Mouse (Mus musculus): ENCODE data around the gene Henmt1. TPM values are rescaled to one million over a fixed set of nuclear protein-coding genes. Genes with fewer than 3 reads are reported as not detected.

Henmt1 gene
- polyA plus RNA-seq, 1 experiment from 2014 or later = 2.9 TPM

DNA sequence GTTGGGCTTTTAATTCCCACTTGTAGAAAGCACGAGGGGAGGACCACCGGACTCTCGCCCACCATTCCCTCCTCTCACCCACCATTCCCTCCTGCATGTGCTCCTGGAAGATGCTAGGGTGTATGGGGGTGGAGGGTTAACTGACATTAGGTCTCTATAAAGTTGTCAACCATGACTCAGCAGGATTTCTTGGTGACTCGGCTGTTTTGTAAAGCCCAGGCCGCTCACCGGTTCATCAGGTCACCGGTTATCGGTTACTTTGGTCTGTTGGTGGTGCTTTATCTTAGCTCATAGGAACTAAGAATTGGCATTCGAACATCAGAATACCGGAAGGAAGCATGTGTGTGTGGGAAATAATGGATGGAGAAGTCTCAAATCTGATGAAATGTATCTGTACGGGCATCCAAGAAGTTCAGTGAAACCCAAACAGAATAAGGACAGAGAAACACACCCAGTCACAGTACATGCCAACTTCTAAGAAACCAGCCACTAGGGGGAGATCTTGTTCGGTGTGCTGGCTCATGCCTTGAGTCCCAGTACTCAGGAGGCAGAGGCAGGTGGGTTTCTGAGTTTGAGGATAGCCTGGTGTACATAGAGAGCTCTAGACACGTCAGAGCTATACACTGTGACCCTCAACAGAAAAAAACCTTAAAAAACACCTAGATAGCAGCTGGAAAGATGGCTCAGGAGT, 37.8 kb downstream of the Henmt1 start:
- no peaks in the 10 kb centered on the region for H3K27me3 ChIP-seq (ENCODE audit: control insufficient read depth, insufficient read depth, low read length)
- no peak for ATAC-seq (ENCODE audit: low FRiP score, low TSS enrichment)
- H3K9ac ChIP-seq (replicated peaks; ENCODE audit: low read length) = no peak overlapping the region
- no peaks in the 10 kb centered on the region for H3K9me3 ChIP-seq (ENCODE audit: control insufficient read depth, low read length)
- H3K4me2 ChIP-seq (ENCODE audit: low read length) = no peak overlapping the region
- peaks cover 51% of the 10 kb centered on the region for H3K36me3 ChIP-seq (ENCODE audit: control insufficient read depth, insufficient read depth, low read length)
- no peak overlapping the region for H3K27ac ChIP-seq (replicated peaks; ENCODE audit: low read depth, low read length)
- no peaks in the 10 kb centered on the region for H3K4me1 ChIP-seq (ENCODE audit: control insufficient read depth, insufficient read depth, low read length)
- no peak overlapping the region for H3K4me3 ChIP-seq (replicated peaks; ENCODE audit: low read depth, low read length)
- 95% methylated on average over 13 of the region's 13 CpGs for WGBS
- no peak for DNase-seq

DNA sequence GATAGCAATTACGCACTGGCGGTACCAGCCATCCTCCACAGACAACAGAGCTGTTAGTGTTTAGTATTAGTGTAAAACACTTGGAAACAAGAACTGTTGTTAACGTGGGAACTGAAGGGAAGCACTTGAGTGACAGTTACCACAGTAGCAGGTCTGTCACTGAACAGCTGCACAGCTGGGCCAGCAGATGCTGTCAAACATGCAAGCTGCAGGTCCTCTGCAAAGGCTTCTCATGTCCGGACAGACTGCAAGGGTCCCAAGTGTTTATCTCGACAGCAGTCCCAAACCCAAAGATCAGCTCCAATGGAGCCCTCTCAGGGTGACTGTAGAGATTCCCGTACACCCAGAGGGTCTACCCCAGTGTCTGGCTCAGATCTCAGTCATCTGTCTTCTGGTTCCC, 42.3 kb downstream of the Henmt1 start:
- Histone ChIP-seq H3K4me3 (replicated peaks; ENCODE audit: low read depth, low read length) (no peak overlapping the region), H3K4me1 (ENCODE audit: control insufficient read depth, insufficient read depth, low read length) (no peaks in the 10 kb centered on the region), H3K36me3 (ENCODE audit: control insufficient read depth, insufficient read depth, low read length) (peaks cover 48% of the 10 kb centered on the region), H3K27me3 (ENCODE audit: control insufficient read depth, insufficient read depth, low read length) (no peaks in the 10 kb centered on the region), H3K9ac (replicated peaks; ENCODE audit: low read length) (no peak overlapping the region), H3K9me3 (ENCODE audit: control insufficient read depth, low read length) (no peaks in the 10 kb centered on the region), H3K4me2 (ENCODE audit: low read length) (no peak overlapping the region), H3K27ac (replicated peaks; ENCODE audit: low read depth, low read length) (no peak overlapping the region)
- DNase-seq = no peak
- no peak for ATAC-seq (ENCODE audit: low FRiP score, low TSS enrichment)
- 84% methylated on average over 6 of the region's 6 CpGs for WGBS

DNA sequence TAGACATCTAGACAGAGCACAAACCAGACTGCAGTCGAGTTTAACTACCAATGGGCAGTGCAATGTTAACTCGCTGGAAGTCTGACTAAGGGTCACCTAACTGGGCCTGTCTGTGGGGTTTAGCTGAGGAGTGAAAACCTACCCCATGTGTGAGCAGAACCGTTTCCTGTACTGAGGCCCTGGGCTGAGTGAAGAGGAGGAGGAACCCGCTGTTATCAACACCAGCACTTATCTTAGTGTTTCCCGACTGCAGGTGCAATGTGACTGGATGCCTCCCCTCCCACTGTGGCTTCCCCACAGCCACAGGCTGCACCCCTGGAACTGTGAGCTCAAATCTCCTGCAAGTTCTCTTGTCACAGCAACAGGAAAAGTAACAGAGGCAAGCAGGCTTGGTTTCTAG, 44.3 kb downstream of the Henmt1 start:
- Histone ChIP-seq H3K9me3 (ENCODE audit: control insufficient read depth, low read length) (no peaks in the 10 kb centered on the region), H3K27ac (replicated peaks; ENCODE audit: low read depth, low read length) (no peak overlapping the region), H3K9ac (replicated peaks; ENCODE audit: low read length) (no peak overlapping the region), H3K4me2 (ENCODE audit: low read length) (no peak overlapping the region), H3K36me3 (ENCODE audit: control insufficient read depth, insufficient read depth, low read length) (peaks cover 32% of the 10 kb centered on the region), H3K4me1 (ENCODE audit: control insufficient read depth, insufficient read depth, low read length) (peaks cover 6% of the 10 kb centered on the region; the same call in 1 of the 2 replicates), H3K27me3 (ENCODE audit: control insufficient read depth, insufficient read depth, low read length) (no peaks in the 10 kb centered on the region), H3K4me3 (replicated peaks; ENCODE audit: low read depth, low read length) (no peak overlapping the region)
- DNase-seq (no peak), ATAC-seq (ENCODE audit: low FRiP score, low TSS enrichment) (no peak)
- 80% methylated on average over 5 of the region's 5 CpGs for WGBS

DNA sequence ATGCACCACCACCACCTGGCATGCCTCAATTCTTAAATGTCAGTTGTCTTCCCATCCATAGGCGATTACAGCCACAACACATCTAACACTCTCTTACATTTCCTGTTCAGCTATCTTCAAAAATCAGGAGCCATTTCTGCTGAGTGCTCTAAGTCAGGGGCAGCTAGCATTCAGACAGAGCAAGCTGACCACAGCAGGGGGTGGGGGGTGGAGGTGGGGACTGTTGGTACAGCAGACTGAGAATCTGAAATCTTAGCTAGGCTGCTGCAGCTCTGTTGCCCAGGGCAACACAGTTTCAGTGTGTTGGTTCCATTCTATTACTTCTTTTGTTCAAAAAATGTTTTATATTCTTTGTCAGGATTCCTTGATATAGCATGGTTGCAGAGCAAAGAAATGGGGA, 46.9 kb downstream of the Henmt1 start:
- Histone ChIP-seq H3K4me2 (ENCODE audit: low read length) (no peak overlapping the region), H3K4me3 (replicated peaks; ENCODE audit: low read depth, low read length) (no peak overlapping the region), H3K9me3 (ENCODE audit: control insufficient read depth, low read length) (no peaks in the 10 kb centered on the region), H3K4me1 (ENCODE audit: control insufficient read depth, insufficient read depth, low read length) (peaks cover 6% of the 10 kb centered on the region; the same call in 1 of the 2 replicates), H3K27ac (replicated peaks; ENCODE audit: low read depth, low read length) (peak overlapping the region; percentile 71), H3K27me3 (ENCODE audit: control insufficient read depth, insufficient read depth, low read length) (no peaks in the 10 kb centered on the region), H3K36me3 (ENCODE audit: control insufficient read depth, insufficient read depth, low read length) (peaks cover 30% of the 10 kb centered on the region), H3K9ac (replicated peaks; ENCODE audit: low read length) (no peak overlapping the region)
- ATAC-seq (ENCODE audit: low FRiP score, low TSS enrichment) = peak; percentile 57; the same call in 1 of the 2 replicates
- WGBS = 58% methylated on average over 1 of the region's 1 CpGs
- DNase-seq = peak; percentile 74

DNA sequence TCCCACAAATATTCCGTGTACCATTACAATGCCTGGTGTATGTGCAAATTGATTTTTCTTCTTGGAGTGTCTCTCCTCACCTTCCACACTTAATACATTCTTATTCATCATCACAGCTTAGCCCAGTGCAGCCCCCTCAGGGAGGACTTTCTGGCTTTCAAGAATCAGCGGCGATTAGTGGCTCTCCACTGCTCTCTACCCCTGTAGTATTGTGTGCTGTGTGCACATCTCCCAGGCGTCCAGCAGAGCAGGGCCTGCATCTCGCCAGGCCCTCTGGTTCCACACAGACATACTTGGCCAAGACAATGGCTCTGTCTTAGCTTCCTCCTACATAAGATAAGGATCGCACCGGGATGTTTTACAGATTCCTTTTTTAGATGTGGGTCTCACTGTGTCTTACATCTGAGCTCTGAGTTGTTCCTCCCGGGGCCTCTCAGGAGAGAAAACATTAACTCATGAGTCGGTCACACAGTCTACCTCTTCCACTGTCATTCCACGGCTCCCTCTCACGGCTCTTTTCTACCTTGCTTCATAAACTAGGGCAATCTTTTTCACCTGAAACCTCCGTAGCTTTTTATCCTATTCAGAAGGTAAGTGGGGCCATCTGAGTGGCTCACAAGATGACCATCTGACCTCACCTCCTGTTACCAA, 47.5 kb downstream of the Henmt1 start:
- Histone ChIP-seq H3K27me3 (ENCODE audit: control insufficient read depth, insufficient read depth, low read length) (no peaks in the 10 kb centered on the region), H3K9me3 (ENCODE audit: control insufficient read depth, low read length) (no peaks in the 10 kb centered on the region), H3K4me2 (ENCODE audit: low read length) (no peak overlapping the region), H3K4me3 (replicated peaks; ENCODE audit: low read depth, low read length) (no peak overlapping the region), H3K36me3 (ENCODE audit: control insufficient read depth, insufficient read depth, low read length) (peaks cover 32% of the 10 kb centered on the region), H3K27ac (replicated peaks; ENCODE audit: low read depth, low read length) (peak overlapping the region; percentile 71), H3K9ac (replicated peaks; ENCODE audit: low read length) (0 out of 2 replicates have a peak overlapping the region, but pooled peaks have one; percentile 23), H3K4me1 (ENCODE audit: control insufficient read depth, insufficient read depth, low read length) (peaks cover 6% of the 10 kb centered on the region; the same call in 1 of the 2 replicates)
- ATAC-seq (ENCODE audit: low FRiP score, low TSS enrichment) (peak; percentile 67), DNase-seq (peak; percentile 58)
- WGBS = 40% methylated on average over 12 of the region's 12 CpGs

DNA sequence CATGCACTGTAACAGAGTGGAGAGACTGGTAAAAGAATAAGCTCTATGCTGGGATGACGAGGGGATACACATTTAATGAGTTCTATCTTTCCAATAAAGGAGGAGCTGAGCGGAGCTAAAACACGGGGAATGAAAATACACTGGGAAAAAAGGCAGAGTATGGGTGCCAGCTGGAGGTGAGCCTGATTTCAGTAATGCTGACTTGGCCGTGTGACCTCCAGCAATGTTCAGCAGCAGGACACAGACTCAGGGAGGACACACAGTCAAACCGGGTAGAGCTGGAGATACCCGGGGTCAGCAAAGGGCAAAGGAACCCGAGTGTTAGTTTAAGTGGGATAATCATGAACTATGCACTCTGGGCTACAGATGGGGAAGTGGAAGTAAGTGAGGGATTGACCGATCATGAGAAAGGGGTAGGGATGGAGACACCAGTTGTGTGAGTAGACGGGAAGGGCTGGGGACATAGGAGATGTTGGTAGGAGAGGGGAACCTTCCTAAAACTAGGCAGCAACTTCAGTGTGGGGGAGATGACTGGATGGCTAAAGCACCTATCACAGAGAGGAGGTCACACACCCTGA, 50.4 kb downstream of the Henmt1 start:
- no peak overlapping the region for H3K4me2 ChIP-seq (ENCODE audit: low read length)
- no peak overlapping the region for H3K4me3 ChIP-seq (replicated peaks; ENCODE audit: low read depth, low read length)
- H3K36me3 ChIP-seq (ENCODE audit: control insufficient read depth, insufficient read depth, low read length) = peaks cover 24% of the 10 kb centered on the region; the same call in 1 of the 2 replicates
- peaks cover 6% of the 10 kb centered on the region; the same call in 1 of the 2 replicates for H3K4me1 ChIP-seq (ENCODE audit: control insufficient read depth, insufficient read depth, low read length)
- no peak overlapping the region for H3K27ac ChIP-seq (replicated peaks; ENCODE audit: low read depth, low read length)
- WGBS = 93% methylated on average over 9 of the region's 9 CpGs
- H3K9me3 ChIP-seq (ENCODE audit: control insufficient read depth, low read length) = no peaks in the 10 kb centered on the region
- H3K27me3 ChIP-seq (ENCODE audit: control insufficient read depth, insufficient read depth, low read length) = no peaks in the 10 kb centered on the region
- H3K9ac ChIP-seq (replicated peaks; ENCODE audit: low read length) = no peak overlapping the region
- ATAC-seq (ENCODE audit: low FRiP score, low TSS enrichment) (no peak), DNase-seq (no peak)

DNA sequence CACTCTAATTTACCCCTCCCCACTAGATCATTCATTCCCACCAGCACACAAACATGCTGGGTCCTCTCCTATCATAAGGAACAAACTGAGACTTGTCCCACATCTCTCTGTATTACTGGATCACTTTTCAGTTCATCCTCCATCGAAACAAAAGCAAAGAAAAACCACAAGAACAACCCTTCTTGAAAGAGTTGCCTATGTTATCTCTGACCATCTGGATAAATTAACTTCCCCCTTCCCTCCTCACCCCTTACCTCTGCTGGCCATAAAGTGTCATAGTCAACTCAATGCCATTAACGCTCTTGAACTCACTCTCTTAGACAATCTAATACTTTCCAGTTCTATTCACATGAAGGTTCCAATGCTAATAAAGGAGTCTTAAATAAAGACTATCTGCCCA, 54.8 kb downstream of the Henmt1 start:
- H3K4me3 ChIP-seq (replicated peaks; ENCODE audit: low read depth, low read length) = no peak overlapping the region
- H3K27me3 ChIP-seq (ENCODE audit: control insufficient read depth, insufficient read depth, low read length) = no peaks in the 10 kb centered on the region
- 98% methylated on average over 2 of the region's 2 CpGs for WGBS
- DNase-seq = no peak
- H3K4me1 ChIP-seq (ENCODE audit: control insufficient read depth, insufficient read depth, low read length) = no peaks in the 10 kb centered on the region
- ATAC-seq (ENCODE audit: low FRiP score, low TSS enrichment) = no peak
- H3K36me3 ChIP-seq (ENCODE audit: control insufficient read depth, insufficient read depth, low read length) = peaks cover 24% of the 10 kb centered on the region; the same call in 1 of the 2 replicates
- no peak overlapping the region for H3K4me2 ChIP-seq (ENCODE audit: low read length)
- H3K9me3 ChIP-seq (ENCODE audit: control insufficient read depth, low read length) = no peaks in the 10 kb centered on the region
- H3K27ac ChIP-seq (replicated peaks; ENCODE audit: low read depth, low read length) = no peak overlapping the region
- no peak overlapping the region for H3K9ac ChIP-seq (replicated peaks; ENCODE audit: low read length)

DNA sequence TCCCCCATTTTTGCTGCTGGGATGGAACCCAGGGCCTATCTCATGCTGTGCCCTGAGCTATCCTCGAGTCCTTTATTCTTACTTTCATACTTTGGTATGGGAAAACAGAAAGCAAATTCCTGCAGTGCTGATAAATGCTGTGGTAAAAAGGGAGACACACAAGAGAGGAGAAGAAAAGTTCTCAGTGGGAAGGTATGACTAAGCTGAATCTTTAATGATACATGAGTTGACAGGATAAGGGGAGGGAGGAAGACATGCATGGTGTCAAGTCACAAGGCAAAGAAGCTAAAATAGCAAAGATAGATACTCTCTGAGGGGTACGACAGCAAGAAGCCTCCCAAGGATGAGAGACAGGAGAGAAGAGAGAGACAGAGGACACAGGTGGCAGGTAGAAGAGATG, 55.7 kb downstream of the Henmt1 start:
- Histone ChIP-seq H3K4me3 (replicated peaks; ENCODE audit: low read depth, low read length) (no peak overlapping the region), H3K27ac (replicated peaks; ENCODE audit: low read depth, low read length) (no peak overlapping the region), H3K9ac (replicated peaks; ENCODE audit: low read length) (no peak overlapping the region), H3K4me1 (ENCODE audit: control insufficient read depth, insufficient read depth, low read length) (no peaks in the 10 kb centered on the region), H3K36me3 (ENCODE audit: control insufficient read depth, insufficient read depth, low read length) (peaks cover 22% of the 10 kb centered on the region; the same call in 1 of the 2 replicates), H3K9me3 (ENCODE audit: control insufficient read depth, low read length) (no peaks in the 10 kb centered on the region), H3K4me2 (ENCODE audit: low read length) (no peak overlapping the region), H3K27me3 (ENCODE audit: control insufficient read depth, insufficient read depth, low read length) (no peaks in the 10 kb centered on the region)
- WGBS = 92% methylated on average over 2 of the region's 2 CpGs
- DNase-seq = no peak
- ATAC-seq (ENCODE audit: low FRiP score, low TSS enrichment) = no peak

Data from midbrain, embryonic 14.5 days (tissue).